ENCODE assay signal across 8 mouse cellular contexts in the genomic region with DNA sequence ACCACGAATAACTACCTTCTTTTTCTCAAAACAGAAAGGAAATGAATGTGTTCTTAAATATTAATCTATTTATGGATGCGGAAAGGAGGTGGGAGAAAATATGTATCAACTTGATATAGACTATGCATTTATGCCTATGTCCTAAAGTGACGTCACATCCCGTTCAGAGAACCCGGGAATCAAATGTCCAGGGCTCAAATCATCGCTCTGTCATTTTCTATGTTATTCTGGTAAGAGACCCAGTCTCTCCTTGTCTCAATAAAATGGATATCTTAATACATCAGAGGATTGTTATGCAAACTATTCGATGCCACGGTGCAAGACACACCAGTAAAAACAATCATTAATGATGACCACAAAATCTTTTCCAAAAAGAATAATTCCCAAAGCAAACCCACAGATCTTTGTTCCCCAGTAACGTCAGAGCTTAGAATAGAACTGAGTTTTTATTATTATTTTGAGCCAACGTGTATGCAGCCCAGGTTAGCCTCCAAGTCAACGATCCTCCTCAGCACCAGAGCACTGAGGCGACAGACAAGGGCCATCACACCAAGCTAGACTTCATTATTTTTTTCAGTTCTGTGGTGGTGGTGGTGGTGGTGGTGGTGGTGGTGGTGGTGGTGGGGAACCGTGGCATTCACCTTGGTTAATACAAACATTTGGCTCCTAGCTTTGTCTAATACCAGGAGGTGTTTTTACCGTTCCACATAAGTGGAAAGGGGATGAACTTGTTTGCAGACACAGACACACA. TPM values are rescaled to one million over a fixed set of nuclear protein-coding genes. Genes with fewer than 3 reads are reported as not detected.
A peak's percentile ranks its signal among the peaks of the same experiment; 100 is the strongest.
DNase-seq lines count a peak whose midpoint lies in the region; ATAC-seq and TF ChIP-seq lines count a peak whose summit lies in the region.

No protein-coding gene starts in this region.

- H3K27me3 ChIP-seq in lung, embryonic 15.5 days: no peaks in the 10 kb centered on the region
- no peaks in the 10 kb centered on the region for H3K27me3 ChIP-seq in forebrain, embryonic 13.5 days
- H3K27me3 ChIP-seq in liver, embryonic 12.5 days (replicated peaks): no peaks in the 10 kb centered on the region
- no peaks in the 10 kb centered on the region for H3K27me3 ChIP-seq in stomach, postnatal 0 days (ENCODE audit: control insufficient read depth, insufficient read depth, low read length)

- H3K27ac ChIP-seq in lung, embryonic 15.5 days: peak overlapping the region; percentile 34; the same call in 1 of the 2 replicates
- H3K27ac ChIP-seq in forebrain, embryonic 13.5 days: peak overlapping the region; percentile 84
- peak overlapping the region; percentile 87 for H3K27ac ChIP-seq in liver, embryonic 12.5 days
- no peak overlapping the region for H3K27ac ChIP-seq in stomach, postnatal 0 days (replicated peaks)

- H3K4me1 ChIP-seq in lung, embryonic 15.5 days: peaks cover 21% of the 10 kb centered on the region
- peaks cover 23% of the 10 kb centered on the region for H3K4me1 ChIP-seq in forebrain, embryonic 13.5 days
- peaks cover 21% of the 10 kb centered on the region for H3K4me1 ChIP-seq in liver, embryonic 12.5 days
- peaks cover 6% of the 10 kb centered on the region; the same call in 1 of the 2 replicates for H3K4me1 ChIP-seq in stomach, postnatal 0 days (replicated peaks; ENCODE audit: control insufficient read depth, insufficient read depth)

- H3K9me3 ChIP-seq in lung, embryonic 15.5 days: no peaks in the 10 kb centered on the region
- H3K9me3 ChIP-seq in forebrain, embryonic 13.5 days (replicated peaks): no peaks in the 10 kb centered on the region
- no peaks in the 10 kb centered on the region for H3K9me3 ChIP-seq in liver, embryonic 12.5 days (replicated peaks)
- H3K9me3 ChIP-seq in stomach, postnatal 0 days (ENCODE audit: control insufficient read depth, low read length): no peaks in the 10 kb centered on the region

- no peak for ATAC-seq in CD4-positive, CD25-positive, alpha-beta regulatory T cell, adult 4 months
- ATAC-seq in lung, embryonic 15.5 days (ENCODE audit: borderline replicate concordance, extremely low read depth, low FRiP score, low TSS enrichment): peak; percentile 33
- ATAC-seq in forebrain, embryonic 13.5 days: peak; percentile 0; the same call in 1 of the 2 replicates
- ATAC-seq in liver, embryonic 12.5 days: peak; percentile 28
- ATAC-seq in stomach, postnatal 0 days (ENCODE audit: low FRiP score, low TSS enrichment): peak; percentile 13; the same call in 1 of the 2 replicates

- no peaks in the 10 kb centered on the region for H3K36me3 ChIP-seq in lung, embryonic 15.5 days
- no peaks in the 10 kb centered on the region for H3K36me3 ChIP-seq in forebrain, embryonic 13.5 days (ENCODE audit: poor library complexity, severe bottlenecking)
- H3K36me3 ChIP-seq in liver, embryonic 12.5 days: no peaks in the 10 kb centered on the region
- no peaks in the 10 kb centered on the region for H3K36me3 ChIP-seq in stomach, postnatal 0 days (ENCODE audit: control insufficient read depth, insufficient read depth, low read length)

- WGBS in lung, embryonic 15.5 days: 17% methylated on average over 14 of the region's 14 CpGs
- 20% methylated on average over 14 of the region's 14 CpGs for WGBS in forebrain, embryonic 13.5 days
- 16% methylated on average over 14 of the region's 14 CpGs for WGBS in liver, embryonic 12.5 days (ENCODE audit: insufficient replicate concordance)
- WGBS in stomach, postnatal 0 days: 13% methylated on average over 14 of the region's 14 CpGs

- no peak for TF ChIP-seq EP300 in stomach, postnatal 0 days (optimal IDR thresholded peaks at IDR 0.05)

- peak; percentile 39 for DNase-seq in CD4-positive, CD25-positive, alpha-beta regulatory T cell, adult 2 months (ENCODE audit: low read depth, low spot score)
- no peak for DNase-seq in lung, postnatal 25 days (ENCODE audit: low spot score)
- DNase-seq in stomach, postnatal 0 days (ENCODE audit: low spot score): no peak
- DNase-seq in gastrocnemius, postnatal 14 days: no peak

- no peak for TF ChIP-seq CTCF in stomach, postnatal 0 days (IDR thresholded peaks at IDR 0.05; ENCODE audit: low read depth)

- H3K9ac ChIP-seq in lung, embryonic 15.5 days: peak overlapping the region; percentile 43; the same call in 1 of the 2 replicates
- H3K9ac ChIP-seq in forebrain, embryonic 13.5 days: peak overlapping the region; percentile 92
- H3K9ac ChIP-seq in liver, embryonic 12.5 days: peak overlapping the region; percentile 97
- H3K9ac ChIP-seq in stomach, postnatal 0 days (ENCODE audit: low read length): peak overlapping the region; percentile 57

- H3K4me3 ChIP-seq in lung, embryonic 15.5 days: peak overlapping the region; percentile 92
- peak overlapping the region; percentile 88 for H3K4me3 ChIP-seq in forebrain, embryonic 13.5 days
- peak overlapping the region; percentile 99 for H3K4me3 ChIP-seq in liver, embryonic 12.5 days
- peak overlapping the region; percentile 99 for H3K4me3 ChIP-seq in stomach, postnatal 0 days (ENCODE audit: low read depth, low read length)

- peak overlapping the region; percentile 80 for H3K4me2 ChIP-seq in lung, embryonic 15.5 days
- H3K4me2 ChIP-seq in forebrain, embryonic 13.5 days: peak overlapping the region; percentile 93
- peak overlapping the region; percentile 84 for H3K4me2 ChIP-seq in liver, embryonic 12.5 days
- peak overlapping the region; percentile 73 for H3K4me2 ChIP-seq in stomach, postnatal 0 days (replicated peaks; ENCODE audit: low read depth)

- intact Hi-C loops in gastrocnemius, postnatal 14 days (cut with DNase I; ENCODE audit: low total_unique reads): loop anchor here (5.0 kb wide), 1 partner anchor 249 kb away; no protein-coding TSS in a partner anchor

RNA-seq across cellular contexts. Expression of gene Tspyl1, which starts 0.6 kb away (rescaled TPM):
- 10 to 100 TPM; 30.1 to 35.5 TPM for polyA plus RNA-seq in CD4-positive, CD25-positive, alpha-beta regulatory T cell, adult 4 months (2017; shearing (Covaris generic))
- polyA plus RNA-seq in lung, embryonic 15.5 days (2015; fragmentation: Nextera tagmentation; extraction: Ambion mirVana): 67.6 and 69.8 TPM in 2 replicates
- polyA plus RNA-seq in forebrain, embryonic 13.5 days (2015; fragmentation: Nextera tagmentation; extraction: Ambion mirVana): 108 and 111 TPM in 2 replicates
- 40.3 and 40.9 TPM in 2 replicates for polyA plus RNA-seq in liver, embryonic 12.5 days (2016; fragmentation: Nextera tagmentation; extraction: Ambion mirVana)
- 46.7 and 49.1 TPM in 2 replicates for polyA plus RNA-seq in stomach, postnatal 0 days (2015; fragmentation: Nextera tagmentation; extraction: Ambion mirVana)
- 10 to 100 TPM; 45.4 to 46.9 TPM for total RNA-seq in gastrocnemius, postnatal 14 days (2021)

RNA-seq across cellular contexts. Expression of gene Tspyl4, which starts 15.9 kb away (rescaled TPM):
- 10 to 100 TPM in 1 of 2 experiments, 1 to 10 TPM in 1; 8.0 to 16.8 TPM for polyA plus RNA-seq in CD4-positive, CD25-positive, alpha-beta regulatory T cell, adult 4 months (2017; shearing (Covaris generic))
- polyA plus RNA-seq in lung, embryonic 15.5 days (2015; fragmentation: Nextera tagmentation; extraction: Ambion mirVana): 8.7 and 9.2 TPM in 2 replicates
- 114 and 126 TPM in 2 replicates for polyA plus RNA-seq in forebrain, embryonic 13.5 days (2015; fragmentation: Nextera tagmentation; extraction: Ambion mirVana)
- 1.5 and 2.1 TPM in 2 replicates for polyA plus RNA-seq in liver, embryonic 12.5 days (2016; fragmentation: Nextera tagmentation; extraction: Ambion mirVana)
- 11.9 and 12.8 TPM in 2 replicates for polyA plus RNA-seq in stomach, postnatal 0 days (2015; fragmentation: Nextera tagmentation; extraction: Ambion mirVana)
- 1 to 10 TPM; 1.8 TPM for total RNA-seq in gastrocnemius, postnatal 14 days (2021)

Comparison
In these comparisons a context has a peak if more than half of its experiments do, and no peak if none do; other contexts are left out.
1. H3K9ac ChIP-seq: peak in every context shown above with its lines; median percentile 97 in liver, embryonic 12.5 days; 92 in forebrain, embryonic 13.5 days; 57 in stomach, postnatal 0 days; 43 in lung, embryonic 15.5 days.